Mouse (Mus musculus): ENCODE data around the gene Gm3127.
"Not testable (repeated sequence)": the region's sequence is repeated elsewhere in the genome, so short reads cannot be mapped to it uniquely, and the experiment has no call there.

The Gm3127 gene

GRCm38 (mm10) chr14:4164730-4165129, at the start of gene Gm3127:
TSS of gene Gm3127 (plus strand) at chr14:4165030.
- DNase-seq (ENCODE audit: low spot score in 2 of 2) = not testable (repeated sequence)

- DNase-seq (ENCODE audit: low spot score in 2 of 2) = not testable (repeated sequence)
Measured at GRCm38 (mm10) chr14:4141646-4142045, 23.2 kb upstream of the Gm3127 start.

GRCm38 (mm10) chr14:4182030-4182429, 17.2 kb downstream of the Gm3127 start:
- peak in 1 of 2 experiments; percentile 4 for DNase-seq (ENCODE audit: low spot score in 2 of 2)

- peak in 1 of 2 experiments; percentile 4 for DNase-seq (ENCODE audit: low spot score in 2 of 2)
Measured at GRCm38 (mm10) chr14:4182491-4183210, 17.8 kb downstream of the Gm3127 start, which contains the start of gene Gm2974. TSS of gene Gm2974 (plus strand) at chr14:4182576.

GRCm38 (mm10) chr14:4183375-4183774, 18.5 kb downstream of the Gm3127 start:
- DNase-seq (ENCODE audit: low spot score in 2 of 2) = not testable (repeated sequence)
